Mouse (Mus musculus) embryo, embryonic 11.5 days (tissue): ENCODE measurements around the gene Xrcc5.

Experiments
- DNase-seq: peaks from one replicate; pipeline ENCODE4 v3.0.0-alpha.2; 2012; ENCODE audit warnings: low read depth, low spot score

Gene Xrcc5

DNA sequence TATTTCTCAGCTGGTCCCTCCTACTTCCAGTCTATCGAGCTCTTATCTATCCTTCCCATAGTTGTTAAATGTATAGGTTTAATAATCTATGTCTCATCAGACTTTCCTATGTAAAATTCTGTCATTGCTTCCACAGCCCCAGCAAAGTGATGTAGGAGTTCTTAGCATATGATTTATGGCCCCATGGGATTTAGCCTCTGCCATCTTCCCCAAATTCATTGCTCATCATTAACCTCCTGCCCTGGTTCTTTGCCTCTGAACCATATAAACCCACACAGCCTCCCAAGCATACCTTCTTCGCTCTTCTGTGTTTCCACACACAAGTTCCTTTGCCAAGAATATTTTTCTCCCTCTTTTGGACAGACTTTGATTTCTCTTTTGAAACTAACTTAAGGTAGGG is 135.5 kb downstream of the Xrcc5 start:
- no peak for DNase-seq
